Mouse (Mus musculus) forebrain, embryonic 14.5 days (tissue): Measurements from ENCODE around the gene Car9. TPM values are rescaled to one million over a fixed set of nuclear protein-coding genes. Genes with fewer than 3 reads are reported as not detected.

Experiments used
- ATAC-seq: fragments of 200-750 bp; cut with Nextera tagmentation; 2 replicates; pipeline ENCODE4 v1.8.0; 2017; ENCODE audit warnings: mild to moderate bottlenecking, moderate library complexity
- DNase-seq: peaks from one replicate; pipeline ENCODE4 v3.0.0-alpha.2; 2015; ENCODE audit warnings: low spot score
- H3K27ac ChIP-seq: fragments of 300-500 bp; sonication (generic); 2 replicates; pipeline ENCODE4 v1.5.1; 2014; ENCODE audit warnings: low read depth, mild to moderate bottlenecking, control low read depth, low read length, moderate library complexity
- H3K27me3 ChIP-seq: fragments of 300-500 bp; sonication (generic); replicated peaks from 2 replicates; pipeline ENCODE4 v1.6.1; 2014; ENCODE audit warnings: low read length, control low read depth, mixed read lengths; ENCODE audit not compliant: control insufficient read depth, insufficient read depth
- H3K36me3 ChIP-seq: fragments of 300-500 bp; sonication (generic); 2 replicates; pipeline ENCODE4 v1.6.1; 2014; ENCODE audit warnings: low read length, control low read depth; ENCODE audit not compliant: control insufficient read depth, insufficient read depth
- H3K4me1 ChIP-seq: fragments of 300-500 bp; sonication (generic); 2 replicates; pipeline ENCODE4 v1.6.1; 2014; ENCODE audit warnings: antibody characterized with exemption, low read length, control low read depth; ENCODE audit not compliant: control insufficient read depth, insufficient read depth
- H3K4me2 ChIP-seq: fragments of 300-500 bp; sonication (generic); 2 replicates; pipeline ENCODE4 v1.6.1; 2014; ENCODE audit warnings: mild to moderate bottlenecking, control low read depth, low read length
- H3K4me3 ChIP-seq: fragments of 300-500 bp; sonication (generic); 2 replicates; pipeline ENCODE4 v1.5.1; 2014; ENCODE audit warnings: low read depth, low read length, control low read depth
- H3K9ac ChIP-seq: fragments of 300-500 bp; sonication (generic); 2 replicates; pipeline ENCODE4 v1.6.1; 2014; ENCODE audit warnings: mild to moderate bottlenecking, low read length, control low read depth, moderate library complexity
- H3K9me3 ChIP-seq: fragments of 300-500 bp; sonication (generic); replicated peaks from 2 replicates; pipeline ENCODE4 v1.6.1; 2016; ENCODE audit warnings: low read length, control low read depth, mixed read lengths; ENCODE audit not compliant: control insufficient read depth
- WGBS: fragments of 180-500 bp; shearing (Covaris S2); extraction: QIAGEN DNeasy Blood & Tissue Kit; methylation state at CpG from one replicate; pipeline ENCODE4 v1.1.7; 2014; 5-methylcytosine and 5-hydroxymethylcytosine counted together
- polyA plus RNA-seq: library from polyadenylated mRNA; unstranded; fragments of >200 nt; fragmentation: Nextera tagmentation; extraction: Ambion mirVana; gene quantifications from 2 replicates; pipeline ENCODE4 v1.2.1, GENCODE M21; 2014

The Car9 gene
- polyA plus RNA-seq, 1 experiment from 2014 or later, result not detected

DNA sequence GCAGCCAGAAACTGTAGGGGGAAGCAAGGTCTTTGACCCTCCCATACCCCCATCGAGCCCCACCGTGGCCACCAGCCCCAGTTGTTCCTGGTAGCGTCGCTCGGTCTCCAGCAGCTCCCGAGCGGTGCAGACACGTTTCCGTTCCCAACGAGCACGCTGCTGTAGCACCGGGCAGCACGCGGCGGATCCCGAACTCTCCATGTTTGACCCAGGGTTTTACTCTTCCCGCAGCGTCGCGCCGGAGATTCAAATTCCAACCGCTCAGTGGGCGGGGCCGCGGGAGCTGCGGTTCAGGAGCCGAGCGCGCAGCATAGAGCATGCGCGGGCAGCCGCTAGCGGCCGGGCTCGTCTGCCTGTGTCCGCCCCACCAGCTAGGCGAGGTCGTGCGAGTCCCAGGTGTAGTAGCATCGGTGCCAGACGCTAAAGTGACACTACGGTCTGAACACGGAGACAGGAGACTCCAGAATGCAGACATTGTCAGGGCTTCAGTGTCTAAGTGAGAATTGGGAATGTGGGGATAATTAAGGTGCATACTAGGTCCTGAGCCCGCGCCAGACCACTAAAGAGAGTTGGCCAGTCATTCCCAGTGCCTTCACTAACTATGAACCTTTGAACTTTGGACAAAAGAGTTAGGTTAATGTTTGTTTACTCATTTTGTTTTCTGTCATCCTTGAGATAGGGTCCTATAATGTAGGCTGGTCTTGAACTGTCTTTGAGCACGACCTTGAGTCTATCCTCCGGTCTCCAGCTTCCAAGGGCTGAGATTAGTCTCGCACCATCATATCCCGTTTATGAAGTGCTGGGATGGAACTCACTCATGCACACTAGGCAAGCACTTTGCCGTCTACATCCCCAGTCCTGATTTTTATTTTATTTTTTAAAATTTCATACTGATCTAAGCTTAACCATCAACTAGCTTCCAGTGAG lies 7.1 kb upstream of the Car9 start, which contains the start of gene Arhgef39:
Gene Arhgef39 (minus strand): TSS at position 289 of the 927 bp plus-strand sequence.
- H3K27me3 ChIP-seq, result no peaks in the 10 kb centered on the region
- H3K36me3 ChIP-seq, result peaks cover 13% of the 10 kb centered on the region
- peaks cover 15% of the 10 kb centered on the region for H3K4me1 ChIP-seq
- H3K4me2 ChIP-seq, result peak within 1 kb of the TSS; percentile 66
- WGBS, result 7% methylated on average over 50 of the region's 50 CpGs
- H3K9me3 ChIP-seq, result no peaks in the 10 kb centered on the region
- peak; percentile 92 for ATAC-seq
- H3K4me3 ChIP-seq, result peak within 1 kb of the TSS; percentile 45
- peak; percentile 92 for DNase-seq
- no peak within 1 kb of the TSS for H3K27ac ChIP-seq
- peak within 1 kb of the TSS; percentile 55 for H3K9ac ChIP-seq

GRCm38 (mm10) chr4:43503041-43503440 lies 3.7 kb upstream of the Car9 start:
- H3K36me3 ChIP-seq, result no peaks in the 10 kb centered on the region
- H3K27ac ChIP-seq, result no peak overlapping the region
- no peaks in the 10 kb centered on the region for H3K9me3 ChIP-seq
- no peak overlapping the region for H3K9ac ChIP-seq
- H3K4me2 ChIP-seq, result no peak overlapping the region
- ATAC-seq, result no peak
- H3K27me3 ChIP-seq, result peaks cover 5% of the 10 kb centered on the region
- H3K4me3 ChIP-seq, result no peak overlapping the region
- 81% methylated on average over 2 of the region's 2 CpGs for WGBS
- no peak for DNase-seq
- H3K4me1 ChIP-seq, result peaks cover 10% of the 10 kb centered on the region

- ATAC-seq (no peak), DNase-seq (no peak)
- Histone ChIP-seq H3K4me1 (peaks cover 11% of the 10 kb centered on the region), H3K36me3 (no peaks in the 10 kb centered on the region), H3K27ac (no peak overlapping the region), H3K4me2 (no peak overlapping the region), H3K4me3 (no peak overlapping the region), H3K27me3 (peaks cover 5% of the 10 kb centered on the region), H3K9ac (no peak overlapping the region), H3K9me3 (no peaks in the 10 kb centered on the region)
- 86% methylated on average over 6 of the region's 6 CpGs for WGBS
Measured at GRCm38 (mm10) chr4:43503506-43503905, 3.3 kb upstream of the Car9 start.

GRCm38 (mm10) chr4:43504269-43504668 lies 2.5 kb upstream of the Car9 start:
- no peaks in the 10 kb centered on the region for H3K36me3 ChIP-seq
- H3K4me2 ChIP-seq, result no peak overlapping the region
- H3K9ac ChIP-seq, result no peak overlapping the region
- H3K9me3 ChIP-seq, result no peaks in the 10 kb centered on the region
- WGBS, result 87% methylated on average over 4 of the region's 4 CpGs
- no peak overlapping the region for H3K27ac ChIP-seq
- H3K4me3 ChIP-seq, result no peak overlapping the region
- no peak for ATAC-seq
- DNase-seq, result no peak
- H3K4me1 ChIP-seq, result peaks cover 13% of the 10 kb centered on the region
- H3K27me3 ChIP-seq, result peaks cover 9% of the 10 kb centered on the region

GRCm38 (mm10) chr4:43506074-43506473 lies 692 bp upstream of the Car9 start:
- H3K27ac ChIP-seq, result no peak overlapping the region
- WGBS, result 62% methylated on average over 8 of the region's 8 CpGs
- peaks cover 15% of the 10 kb centered on the region for H3K4me1 ChIP-seq
- no peak overlapping the region for H3K4me3 ChIP-seq
- DNase-seq (no peak), ATAC-seq (no peak)
- no peak overlapping the region for H3K4me2 ChIP-seq
- peaks cover 9% of the 10 kb centered on the region for H3K27me3 ChIP-seq
- no peak overlapping the region for H3K9ac ChIP-seq
- H3K36me3 ChIP-seq, result no peaks in the 10 kb centered on the region
- H3K9me3 ChIP-seq, result no peaks in the 10 kb centered on the region

DNA sequence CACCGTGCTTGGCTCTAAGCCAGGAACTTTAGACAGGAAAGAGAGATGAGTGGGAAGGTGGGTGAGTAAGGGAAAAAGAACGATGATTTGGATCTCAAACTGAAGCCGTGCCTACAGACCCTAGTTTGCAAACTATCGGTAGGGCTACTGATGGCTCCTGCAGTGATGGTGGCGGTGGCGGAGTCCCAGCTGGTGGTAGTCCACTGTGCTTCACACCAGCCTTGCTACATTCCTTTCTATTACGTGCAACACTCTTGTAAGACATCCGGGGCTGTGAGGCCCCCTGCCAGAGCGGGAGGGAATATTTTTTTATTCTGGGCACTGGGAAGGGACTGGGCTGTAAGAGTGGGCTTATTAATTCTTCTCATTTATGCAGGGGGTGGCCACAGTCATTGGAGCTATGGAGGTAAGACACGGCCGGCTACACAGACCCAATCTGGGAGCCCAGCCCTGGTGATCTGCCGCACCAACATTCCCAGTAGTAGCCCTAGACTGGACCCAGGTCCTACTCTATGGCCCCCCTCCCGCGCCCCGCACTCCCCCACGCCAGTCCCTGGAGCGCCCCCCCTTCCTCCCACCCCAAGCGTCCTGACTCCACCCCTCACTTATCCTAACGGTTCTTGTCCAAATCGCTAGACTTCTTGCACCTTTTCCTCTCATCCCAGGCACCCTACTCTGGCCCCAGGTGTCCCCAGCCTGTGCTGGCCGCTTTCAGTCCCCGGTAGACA lies 1.3 kb downstream of the Car9 start:
- H3K27me3 ChIP-seq, result peaks cover 9% of the 10 kb centered on the region
- no peaks in the 10 kb centered on the region for H3K36me3 ChIP-seq
- peaks cover 15% of the 10 kb centered on the region for H3K4me1 ChIP-seq
- H3K27ac ChIP-seq, result no peak overlapping the region
- H3K4me2 ChIP-seq, result peak overlapping the region; percentile 46
- H3K9me3 ChIP-seq, result no peaks in the 10 kb centered on the region
- peak overlapping the region; percentile 21; the same call in 1 of the 2 replicates for H3K9ac ChIP-seq
- peak overlapping the region; percentile 18 for H3K4me3 ChIP-seq
- WGBS, result 10% methylated on average over 21 of the region's 22 CpGs
- DNase-seq (no peak), ATAC-seq (no peak)

DNA sequence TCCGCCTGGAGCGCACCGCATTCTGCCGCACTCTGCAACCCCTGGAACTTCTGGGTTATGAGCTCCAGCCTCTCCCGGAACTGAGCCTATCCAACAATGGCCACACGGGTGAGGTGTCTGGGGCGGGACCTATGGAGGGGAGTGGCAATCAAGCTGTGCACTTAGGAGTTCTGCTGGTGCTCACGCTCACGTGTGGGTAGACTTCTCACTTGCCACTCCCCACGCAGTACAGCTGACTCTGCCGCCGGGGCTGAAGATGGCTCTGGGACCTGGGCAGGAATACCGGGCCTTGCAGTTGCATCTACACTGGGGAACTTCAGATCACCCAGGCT lies 1.9 kb downstream of the Car9 start:
- DNase-seq (no peak), ATAC-seq (peak; percentile 46; the same call in 1 of the 2 replicates)
- Histone ChIP-seq H3K4me3 (peak overlapping the region; percentile 18), H3K9me3 (no peaks in the 10 kb centered on the region), H3K36me3 (no peaks in the 10 kb centered on the region), H3K27me3 (peaks cover 9% of the 10 kb centered on the region), H3K9ac (peak overlapping the region; percentile 21; the same call in 1 of the 2 replicates), H3K4me2 (peak overlapping the region; percentile 46), H3K27ac (no peak overlapping the region), H3K4me1 (peaks cover 15% of the 10 kb centered on the region)
- 8% methylated on average over 13 of the region's 13 CpGs for WGBS

DNA sequence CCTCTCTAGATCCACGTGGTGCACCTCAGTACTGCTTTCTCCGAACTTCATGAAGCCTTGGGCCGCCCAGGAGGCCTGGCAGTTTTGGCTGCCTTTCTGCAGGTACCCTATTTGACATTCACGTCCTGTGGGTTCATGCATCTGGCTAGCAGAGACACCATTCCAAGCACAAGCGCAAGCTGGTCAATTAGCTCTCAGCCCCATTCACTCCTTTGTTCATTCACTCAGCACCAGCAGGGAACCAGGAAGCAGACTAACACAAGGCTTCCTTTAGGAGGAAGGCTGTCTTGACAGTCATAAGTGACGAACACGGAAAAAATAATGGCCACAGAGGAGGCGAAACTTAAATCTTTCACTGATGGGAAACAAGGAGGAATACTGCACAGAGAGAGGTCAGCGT lies 2.3 kb downstream of the Car9 start:
- WGBS, result 7% methylated on average over 9 of the region's 9 CpGs
- Histone ChIP-seq H3K4me2 (peak overlapping the region; percentile 46), H3K27me3 (peaks cover 9% of the 10 kb centered on the region), H3K9ac (no peak overlapping the region), H3K9me3 (no peaks in the 10 kb centered on the region), H3K4me3 (0 out of 2 replicates have a peak overlapping the region, but pooled peaks have one; percentile 18), H3K27ac (no peak overlapping the region), H3K36me3 (no peaks in the 10 kb centered on the region), H3K4me1 (peaks cover 15% of the 10 kb centered on the region)
- DNase-seq, result no peak
- ATAC-seq, result no peak
